Mouse (Mus musculus): ENCODE results near the gene D630036H23Rik.
"Not testable (repeated sequence)": the region's sequence is repeated elsewhere in the genome, so short reads cannot be mapped to it uniquely, and the experiment has no call there.

Gene D630036H23Rik

DNA sequence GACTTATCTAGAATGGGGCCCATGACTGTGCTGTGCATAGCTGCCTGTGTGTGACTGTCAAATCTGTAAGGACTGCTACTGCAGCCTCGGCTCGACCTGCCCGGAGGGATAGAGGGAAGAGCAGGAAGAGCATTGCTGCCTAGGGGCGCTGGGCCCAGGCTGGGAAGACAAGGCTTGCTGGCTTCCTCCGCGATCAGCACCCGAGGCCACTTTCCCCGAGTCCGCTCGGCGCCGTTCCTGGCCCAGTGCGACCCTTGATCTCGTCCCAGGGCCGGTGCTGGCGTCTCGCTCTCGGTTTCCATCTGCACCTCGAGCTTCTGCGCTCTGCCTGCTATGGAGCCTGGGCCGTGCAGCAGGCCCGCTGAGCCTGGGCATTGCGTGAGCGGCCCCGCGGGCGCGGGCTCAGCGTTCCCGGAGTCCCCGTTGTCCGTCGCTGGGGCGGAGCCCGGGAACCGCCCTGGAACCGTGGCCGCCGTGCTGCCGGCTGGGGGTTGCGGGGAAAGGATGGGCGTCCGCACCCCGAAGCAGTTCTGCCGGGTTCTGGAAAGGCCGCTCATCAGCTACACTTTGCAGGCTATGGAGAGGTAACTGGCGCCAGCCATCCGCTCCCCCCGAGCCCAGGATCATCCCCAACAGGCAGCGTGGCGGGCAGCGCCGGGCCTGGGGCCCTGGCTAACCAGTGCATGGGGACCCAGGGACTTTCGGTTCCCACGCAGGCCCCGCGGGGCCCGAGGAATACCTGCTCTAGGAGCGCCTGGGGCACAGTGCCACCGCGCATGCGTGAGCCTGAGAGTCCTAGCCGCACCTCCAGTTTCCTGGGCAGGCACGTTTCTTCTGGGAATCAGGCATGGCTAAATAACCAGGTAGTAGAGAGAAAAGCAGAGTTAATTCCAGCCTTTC lies at the start of gene D630036H23Rik, which contains the start of gene Ispd:
Gene D630036H23Rik, minus strand, starts transcription at position 741 of the 900 bp plus-strand sequence.
Gene Ispd, plus strand, starts transcription at position 10 of the 900 bp plus-strand sequence.
- DNase-seq (ENCODE audit: low read depth) = no peak

- DNase-seq (ENCODE audit: low read depth) = no peak
These were observed 44.4 kb upstream of the D630036H23Rik start for GRCm38 (mm10) chr12:36426163-36427045.

- no peak for DNase-seq (ENCODE audit: low read depth)
These were observed 43.3 kb upstream of the D630036H23Rik start for GRCm38 (mm10) chr12:36425258-36425657.

- DNase-seq (ENCODE audit: low read depth) = no peak
These were observed 41.7 kb upstream of the D630036H23Rik start for GRCm38 (mm10) chr12:36423677-36424076.

GRCm38 (mm10) chr12:36395115-36395514 lies 13.1 kb upstream of the D630036H23Rik start:
- no peak for DNase-seq (ENCODE audit: low read depth)

DNA sequence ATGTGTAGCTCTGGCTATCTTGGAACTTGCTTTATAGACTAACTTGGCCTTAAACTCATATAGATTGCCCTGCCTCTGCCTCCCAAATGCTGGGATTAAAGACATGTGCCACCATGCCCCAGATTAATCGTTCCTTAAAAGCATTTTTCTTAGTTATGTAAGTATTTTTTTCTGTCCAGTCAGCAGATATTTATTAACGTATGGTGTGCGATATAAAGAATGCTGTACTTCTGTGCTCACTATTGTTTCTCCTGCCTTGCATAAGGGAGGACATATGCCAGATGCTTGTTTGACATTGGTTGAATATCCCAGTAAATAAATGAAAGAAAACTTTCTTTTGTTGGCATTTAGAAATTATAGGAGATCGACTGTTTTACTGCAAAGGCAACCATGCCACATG lies 5.0 kb upstream of the D630036H23Rik start:
- DNase-seq (ENCODE audit: low read depth) = no peak

DNA sequence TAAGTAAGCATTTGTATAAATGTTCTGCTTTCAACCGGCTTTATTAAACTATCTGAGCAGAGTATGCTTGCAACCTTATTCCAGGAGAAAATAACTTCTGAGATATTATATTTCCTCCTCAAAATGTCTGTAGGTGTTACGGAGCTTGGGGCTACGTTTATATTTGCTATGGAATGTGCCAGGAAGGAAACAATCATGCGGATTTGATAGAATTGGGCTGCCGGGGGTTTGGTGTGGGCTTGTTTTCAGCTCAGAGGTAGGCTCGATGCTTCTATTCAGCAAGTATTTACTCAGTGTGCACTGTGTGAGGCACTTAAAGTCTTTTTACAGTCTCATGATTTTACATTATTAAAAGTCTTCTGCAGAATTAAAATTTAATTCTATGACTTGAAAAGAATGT lies 3.4 kb upstream of the D630036H23Rik start:
- no peak for DNase-seq (ENCODE audit: low read depth)

GRCm38 (mm10) chr12:36380806-36381205 lies 1.2 kb downstream of the D630036H23Rik start:
- DNase-seq (ENCODE audit: low read depth) = no peak

DNA sequence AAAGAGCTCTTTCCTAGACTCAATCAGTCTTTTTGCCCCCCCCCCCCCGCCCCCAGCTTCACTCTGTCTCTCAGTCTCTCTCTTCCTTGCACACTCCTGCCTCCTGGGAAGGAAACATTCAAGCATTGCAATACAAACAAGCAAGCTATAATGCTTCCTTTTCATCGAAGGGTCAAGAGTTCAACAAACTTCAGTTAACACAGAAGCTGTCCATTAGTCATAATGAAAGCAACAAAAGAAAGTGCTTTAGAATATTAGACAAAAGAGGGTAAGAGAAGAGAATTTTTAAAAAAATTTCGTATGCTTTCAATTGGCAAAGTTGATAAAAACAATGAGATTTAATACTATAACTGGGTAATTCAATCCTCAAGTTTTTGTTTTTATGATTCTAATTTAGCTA lies 1.7 kb downstream of the D630036H23Rik start:
- DNase-seq (ENCODE audit: low read depth) = no peak

DNA sequence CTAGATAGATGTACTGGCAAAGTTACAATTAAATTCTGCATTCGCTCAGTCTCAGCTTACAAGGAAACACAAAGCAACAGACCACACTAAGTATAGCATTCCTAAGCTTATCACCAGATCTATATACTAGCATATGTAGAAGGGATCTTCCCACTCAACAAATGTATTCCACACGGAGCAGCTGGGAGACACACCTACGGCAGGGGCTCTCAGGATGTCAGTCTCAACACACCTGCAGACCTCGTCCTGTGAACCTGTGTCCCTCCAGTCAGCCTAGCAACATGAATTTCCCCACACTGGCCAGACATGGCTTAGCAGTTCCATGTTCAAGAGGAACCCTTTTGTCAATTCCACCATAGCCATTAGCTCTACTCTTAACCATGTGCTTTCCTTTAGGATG lies 5.6 kb downstream of the D630036H23Rik start:
- DNase-seq (ENCODE audit: low read depth) = not testable (repeated sequence)

DNA sequence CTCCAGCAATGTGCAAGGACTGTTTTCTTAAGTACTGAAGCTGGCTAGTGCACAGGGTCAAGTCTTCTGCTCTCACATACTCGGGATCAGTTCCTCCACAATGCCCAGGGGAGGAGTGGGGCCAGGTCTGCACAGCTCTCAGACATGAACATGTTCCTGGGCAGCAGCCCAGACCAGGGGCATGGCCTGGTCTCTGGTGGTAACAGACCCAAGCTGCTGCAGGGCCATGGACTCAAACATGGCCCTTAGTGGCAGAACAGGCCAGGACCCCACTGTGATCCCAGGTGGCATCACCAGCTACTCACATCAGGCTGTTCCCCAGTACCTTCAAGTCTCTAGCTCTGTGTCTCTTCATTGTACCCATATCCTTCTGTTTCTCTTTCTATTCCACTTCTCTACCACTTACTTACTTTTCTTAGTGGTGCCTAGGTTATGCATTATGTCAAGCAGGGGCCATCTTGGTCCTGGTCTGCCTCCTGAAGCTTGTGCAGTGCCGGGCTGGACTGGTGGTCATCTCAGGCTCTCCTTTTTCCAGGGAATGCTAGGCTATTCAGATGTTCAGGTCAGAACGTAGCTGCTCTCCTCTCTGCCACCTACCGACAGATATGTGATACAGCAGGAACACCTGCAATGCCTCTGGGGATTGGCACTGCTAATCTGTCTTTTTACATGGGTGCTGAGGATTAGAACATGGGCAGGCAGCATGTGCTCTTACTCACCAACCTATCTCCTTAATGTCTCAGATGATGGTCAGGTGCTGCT lies 8.6 kb downstream of the D630036H23Rik start:
- peak; percentile 5 for DNase-seq (ENCODE audit: low read depth)

DNA sequence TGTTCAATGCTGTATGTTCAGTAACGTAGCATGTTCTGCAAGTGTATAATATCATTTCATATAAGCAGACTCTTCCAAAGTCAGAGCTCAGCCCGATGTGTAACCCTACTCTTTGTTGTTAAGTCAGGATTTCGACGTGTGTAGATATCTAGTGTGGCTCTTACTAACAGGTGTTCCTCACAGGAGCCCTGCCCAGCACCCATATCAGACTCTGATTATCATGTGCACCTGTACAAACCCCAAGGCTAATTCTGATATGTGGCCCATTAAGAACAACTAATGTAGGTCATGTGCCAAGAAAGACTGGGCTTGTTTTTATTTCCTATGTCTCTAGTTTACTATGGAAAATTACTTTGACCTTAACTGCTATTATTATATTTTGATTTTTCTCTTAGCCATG lies 18.0 kb downstream of the D630036H23Rik start:
- DNase-seq (ENCODE audit: low read depth) = no peak

DNA sequence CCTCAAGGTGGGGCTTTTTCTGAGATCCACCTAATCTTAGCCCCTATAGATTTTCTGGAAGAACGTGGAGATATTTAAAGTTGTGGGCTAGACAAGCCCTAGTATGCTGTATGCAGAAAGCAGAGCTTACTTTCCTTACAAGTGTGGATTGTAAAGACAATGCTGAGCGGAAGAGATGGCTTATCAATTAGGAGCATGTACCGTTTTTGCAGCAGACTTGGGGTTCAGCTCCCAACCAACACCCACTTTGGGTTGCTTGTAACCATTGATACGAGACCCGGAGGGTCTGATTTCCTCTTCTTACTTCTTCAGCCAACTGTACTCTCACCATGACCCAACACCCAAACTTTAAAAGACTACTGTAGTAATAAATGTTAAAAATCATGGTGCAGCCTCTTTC lies 21.3 kb downstream of the D630036H23Rik start:
- no peak for DNase-seq (ENCODE audit: low read depth)

DNA sequence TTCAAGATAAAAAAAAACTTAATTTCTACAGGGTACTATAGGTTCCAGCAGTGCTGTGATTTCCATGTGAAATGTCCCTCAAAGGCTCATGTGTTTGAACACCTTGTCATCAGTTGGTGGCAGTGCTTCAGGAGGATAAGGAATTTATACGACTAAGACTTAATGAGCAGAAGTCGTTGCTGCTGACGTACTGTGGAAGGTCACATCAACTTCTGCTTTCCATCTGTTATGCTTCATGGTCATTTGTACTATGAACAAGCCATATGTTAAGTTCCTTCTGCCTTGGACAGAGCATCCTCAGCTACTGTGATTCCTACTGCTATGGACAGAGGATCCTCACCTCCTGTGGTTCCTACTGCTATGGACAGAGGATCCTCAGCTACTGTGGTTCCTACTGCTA lies 21.9 kb downstream of the D630036H23Rik start:
- DNase-seq (ENCODE audit: low read depth) = no peak

- DNase-seq (ENCODE audit: low read depth) = no peak
These were observed 37.9 kb downstream of the D630036H23Rik start for GRCm38 (mm10) chr12:36344131-36344530.

DNA sequence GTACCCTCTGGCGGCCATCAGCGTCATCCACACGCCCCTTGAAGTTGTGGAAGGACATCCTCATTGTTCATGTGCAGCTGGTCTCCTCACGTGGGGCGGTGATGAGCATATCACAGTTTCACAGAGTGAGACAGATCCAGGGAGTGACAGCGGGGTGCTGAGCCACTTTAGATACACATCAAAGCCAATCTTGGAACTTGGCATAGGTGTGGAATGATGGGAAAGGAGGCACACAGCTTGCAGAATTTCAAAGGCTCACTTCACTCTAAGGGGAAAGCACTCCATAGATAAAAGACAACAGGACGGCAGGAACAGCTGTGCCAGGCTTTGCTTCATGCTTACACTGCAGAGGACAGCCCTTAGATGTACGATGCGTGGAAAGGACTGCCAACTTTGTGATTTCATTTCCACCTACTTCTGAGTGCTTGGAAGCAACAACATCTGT lies 48.1 kb downstream of the D630036H23Rik start:
- no peak for DNase-seq (ENCODE audit: low read depth)

GRCm38 (mm10) chr12:36332676-36333075 lies 49.3 kb downstream of the D630036H23Rik start:
- no peak for DNase-seq (ENCODE audit: low read depth)

All from 416B (cell line).